Mouse (Mus musculus) left cerebral cortex, postnatal 36 days (tissue): ENCODE measurements around the gene Vps37d. TPM values are rescaled to one million over a fixed set of nuclear protein-coding genes. Genes with fewer than 3 reads are reported as not detected.
A peak's percentile ranks its signal among the peaks of the same experiment; 100 is the strongest.
"Not testable (repeated sequence)": the region's sequence is repeated elsewhere in the genome, so short reads cannot be mapped to it uniquely, and the experiment has no call there.

Experiments
- DNase-seq, 2 experiments: peaks; one replicate each; pipeline ENCODE4 v3.0.0; 2021 to 2022; ENCODE audit warnings: low spot score in 2 of 2, mixed read lengths in 1 of 2
- intact Hi-C: fragments of 180-260 bp; cut with DNase I; formaldehyde crosslinking; loops from one replicate; pipeline ENCODE4 v1.15.1; 2025
- total RNA-seq, 2 experiments: library from RNA; stranded (reverse); gene quantifications; 2 replicates each; pipeline ENCODE4 v1.2.3; 2021

Vps37d gene
- total RNA-seq, 2 experiments from 2014 or later, result 26.8 to 36.0 TPM

DNA sequence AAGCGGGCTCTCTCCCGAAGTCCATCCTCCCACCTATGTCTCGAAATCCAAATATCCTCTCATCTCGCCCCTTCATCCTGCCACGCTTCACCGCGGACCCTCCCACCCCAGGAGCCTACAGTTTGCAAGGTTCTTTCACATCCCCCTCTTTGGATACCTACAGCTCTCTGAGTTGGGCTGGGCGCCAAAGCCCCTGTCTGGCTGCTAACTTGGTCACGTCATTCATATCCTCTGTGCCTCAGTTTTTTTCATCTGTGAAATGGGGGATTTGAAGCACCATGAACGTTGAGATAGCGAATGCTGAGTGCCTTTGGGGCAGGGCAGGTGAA, 380 bp upstream of the Vps37d start:
- DNase-seq, result no peak
- intact Hi-C loops, result loop anchor here (5.0 kb wide), 2 partner anchors 61 to 114 kb away; no protein-coding TSS in a partner anchor

DNA sequence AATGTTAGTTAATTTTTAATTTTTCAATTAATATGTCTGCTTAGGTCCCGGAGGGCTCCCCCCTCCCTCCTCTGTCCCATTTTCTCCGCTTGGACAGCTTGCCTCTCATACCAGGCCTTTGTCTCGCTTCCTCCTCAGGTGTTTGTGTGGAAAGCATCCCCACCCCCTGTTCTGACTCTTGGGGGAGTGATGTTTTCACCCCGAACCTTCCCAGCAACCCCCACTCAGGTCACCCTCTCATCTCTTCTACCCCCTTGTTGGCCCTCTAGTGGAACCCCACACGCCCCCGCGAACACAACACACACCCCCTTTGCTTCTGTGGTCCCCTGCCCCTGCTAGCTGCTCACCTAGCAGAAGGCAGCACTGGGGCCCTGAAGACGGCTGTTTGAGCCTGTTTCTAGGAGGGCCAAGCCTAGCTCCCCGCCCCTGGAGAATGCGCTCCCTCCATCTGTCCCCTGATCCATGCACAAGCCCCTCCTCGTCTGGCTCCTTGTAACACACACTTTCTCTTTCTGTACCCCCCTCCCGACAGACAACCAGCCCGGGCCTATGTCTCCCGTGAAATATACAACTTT, 1.0 kb downstream of the Vps37d start:
- DNase-seq, result peak in 1 of 2 experiments; percentile 45
- intact Hi-C loops, result loop anchor here (5.0 kb wide), 2 partner anchors 60 to 115 kb away; no protein-coding TSS in a partner anchor

DNA sequence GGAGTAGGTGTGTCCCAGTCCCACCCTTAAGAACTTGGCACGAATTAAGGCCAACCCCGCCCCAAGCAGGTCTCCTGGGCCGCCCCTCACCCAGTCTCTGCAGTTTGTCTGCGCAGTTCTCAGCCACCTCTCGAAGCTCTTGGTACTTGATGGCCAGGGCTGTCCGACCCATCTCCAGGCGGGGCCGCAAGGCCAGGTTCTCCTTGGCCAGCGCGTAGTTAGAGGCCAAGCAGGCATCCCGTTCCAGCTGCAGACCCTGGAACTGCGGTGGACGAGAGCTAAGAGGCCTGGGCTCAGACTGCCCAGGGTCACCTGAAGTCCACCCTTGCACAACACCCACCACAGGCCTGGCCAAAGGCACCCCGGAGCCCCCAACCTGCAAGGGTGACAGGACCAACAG, 1.7 kb downstream of the Vps37d start:
- no peak for DNase-seq

DNA sequence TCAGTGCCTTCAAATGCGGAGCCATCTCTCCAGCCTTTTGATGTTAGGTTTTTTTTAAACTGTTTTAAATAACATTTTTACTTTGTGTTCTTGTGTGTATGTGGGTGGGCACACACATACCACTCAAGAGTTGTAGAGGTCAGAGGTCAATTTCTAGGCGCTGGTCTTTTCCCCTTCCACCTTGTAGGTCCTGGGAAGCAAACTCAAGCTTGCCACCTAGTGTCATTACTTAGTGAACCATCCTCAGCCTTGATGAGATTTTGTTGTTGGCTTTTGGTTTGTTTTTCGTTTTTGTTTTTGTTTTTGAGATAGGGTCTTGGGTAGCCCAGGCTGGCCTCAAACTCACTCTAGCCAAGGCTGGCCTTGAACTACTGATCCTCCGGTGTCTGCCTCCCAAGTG, 2.4 kb downstream of the Vps37d start:
- intact Hi-C loops, result loop anchor here (5.0 kb wide), 2 partner anchors 58 to 117 kb away; no protein-coding TSS in a partner anchor
- no peak for DNase-seq

More for the DNA sequence above, 1.7 kb downstream of the Vps37d start:
- intact Hi-C loops, result loop anchor here (5.0 kb wide), 2 partner anchors 59 to 116 kb away; no protein-coding TSS in a partner anchor

DNA sequence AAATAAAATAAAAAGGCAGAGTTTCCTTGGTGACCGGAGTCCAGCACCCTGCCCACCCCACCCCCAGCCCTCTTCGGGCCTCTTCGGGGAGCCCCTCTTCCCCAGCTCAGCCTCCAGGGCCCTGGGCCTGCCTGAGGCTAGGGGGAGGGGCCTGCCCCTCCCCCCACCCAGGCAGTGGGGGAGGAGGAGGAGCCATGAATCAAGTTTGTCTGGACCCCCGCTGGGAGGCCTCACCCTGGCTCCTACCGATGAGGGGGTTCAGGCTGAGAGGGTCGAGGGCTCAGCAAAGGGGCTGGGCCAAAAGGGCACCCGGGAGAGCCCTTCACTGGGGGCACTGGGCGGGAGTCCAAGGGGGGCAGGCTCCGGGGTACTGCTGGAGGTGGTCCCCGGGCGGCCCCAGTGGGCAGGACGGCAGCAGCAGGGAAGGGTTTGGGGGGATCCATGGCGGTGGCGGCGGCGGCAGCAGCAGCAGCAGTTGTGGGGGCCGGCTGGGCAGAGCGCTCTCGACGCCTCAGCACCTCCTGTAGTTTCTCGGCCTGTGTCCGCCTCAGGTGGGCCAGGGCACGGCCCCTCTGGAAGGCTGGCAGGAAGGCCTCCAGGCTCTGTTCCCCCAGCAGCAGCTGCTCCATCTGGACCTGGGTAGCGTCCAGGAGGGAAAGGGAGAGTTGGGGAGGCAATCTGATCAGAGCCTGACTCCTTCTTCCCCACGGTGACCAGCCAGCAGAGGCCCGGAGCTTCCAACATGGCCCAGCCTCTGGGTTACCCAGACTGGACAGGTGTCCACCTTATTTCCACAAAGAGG, 4.5 kb downstream of the Vps37d start:
- DNase-seq, result no peak
- intact Hi-C loops, result no loop called here

DNA sequence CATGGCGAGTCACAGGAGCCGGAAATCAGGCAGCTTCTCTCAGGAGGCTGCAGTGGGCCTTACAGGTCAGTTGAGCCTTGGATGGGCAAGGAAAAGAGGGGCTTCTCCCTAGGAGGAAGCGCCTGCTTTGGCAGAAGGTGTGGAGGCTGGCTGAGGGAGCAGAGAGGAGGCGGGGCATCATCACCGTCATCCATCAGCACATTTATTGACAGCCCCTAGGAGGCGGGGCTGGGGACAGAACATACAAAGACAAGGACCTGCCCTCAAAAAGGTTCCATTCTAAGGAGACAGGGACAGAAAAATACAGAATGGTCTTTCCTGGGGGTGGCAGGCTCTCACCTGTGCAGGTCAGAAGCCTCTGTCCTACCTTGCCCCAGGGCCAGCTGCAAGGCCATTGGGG, 5.3 kb downstream of the Vps37d start:
- no peak for DNase-seq
- intact Hi-C loops, result no loop called here

DNA sequence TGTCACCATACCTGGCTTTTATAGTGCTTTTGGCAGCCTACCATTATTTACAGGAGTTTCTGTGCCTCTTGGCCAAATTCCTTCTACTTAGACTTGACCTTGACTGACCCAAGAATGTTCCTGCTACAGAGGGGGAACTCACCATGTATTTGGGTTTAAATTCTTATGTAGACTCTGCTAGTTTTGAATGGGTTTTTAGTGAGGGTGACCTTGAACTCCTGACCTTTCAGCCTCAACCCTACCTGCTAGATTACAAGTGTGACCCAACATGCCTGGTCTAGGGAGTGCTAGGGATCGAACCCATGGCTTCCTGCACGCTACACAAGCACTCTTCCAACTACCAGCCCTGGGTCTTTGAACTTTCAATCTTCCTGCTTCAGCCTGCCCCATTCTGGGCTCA, 6.0 kb downstream of the Vps37d start:
- intact Hi-C loops, result no loop called here
- no peak for DNase-seq

DNA sequence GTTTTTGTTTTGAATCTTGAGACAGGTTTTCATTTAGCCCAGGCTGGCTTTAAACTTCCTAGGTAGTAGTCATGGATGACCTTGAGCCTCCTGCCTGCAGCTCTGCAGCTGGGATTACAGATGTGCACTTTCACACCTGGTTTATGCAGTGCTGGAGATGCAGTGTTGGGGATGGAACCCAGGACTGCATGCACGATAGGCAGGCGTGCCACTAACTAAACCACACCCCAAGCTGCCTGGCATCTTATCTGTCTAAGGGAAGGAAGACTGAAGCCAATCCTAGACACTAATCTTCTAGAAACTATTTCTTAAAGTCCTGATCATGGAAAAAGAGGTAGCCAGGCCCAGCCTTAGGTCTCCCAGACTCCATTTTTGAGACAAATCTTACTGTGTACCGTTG, 7.6 kb downstream of the Vps37d start:
- intact Hi-C loops, result no loop called here
- no peak for DNase-seq

DNA sequence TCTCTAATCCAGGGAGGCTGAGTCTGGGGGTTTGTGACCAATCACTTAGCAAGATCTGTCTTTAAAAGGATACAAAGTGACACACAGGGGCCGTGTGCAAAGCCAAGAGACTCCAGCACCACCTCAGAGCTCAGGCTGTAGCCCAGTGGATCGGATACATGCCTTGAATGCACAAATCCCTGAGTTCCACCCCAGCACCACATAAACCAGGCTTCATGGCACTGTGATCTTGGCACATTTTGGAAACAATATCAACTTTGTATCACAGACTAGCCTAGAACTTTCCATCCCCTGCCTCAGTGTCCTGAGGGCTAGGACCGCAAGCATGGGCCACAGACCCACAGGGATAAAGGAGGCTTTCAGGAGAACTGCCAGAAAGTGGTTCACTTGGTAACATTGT, 12.1 kb downstream of the Vps37d start:
- intact Hi-C loops, result no loop called here
- DNase-seq, result no peak

DNA sequence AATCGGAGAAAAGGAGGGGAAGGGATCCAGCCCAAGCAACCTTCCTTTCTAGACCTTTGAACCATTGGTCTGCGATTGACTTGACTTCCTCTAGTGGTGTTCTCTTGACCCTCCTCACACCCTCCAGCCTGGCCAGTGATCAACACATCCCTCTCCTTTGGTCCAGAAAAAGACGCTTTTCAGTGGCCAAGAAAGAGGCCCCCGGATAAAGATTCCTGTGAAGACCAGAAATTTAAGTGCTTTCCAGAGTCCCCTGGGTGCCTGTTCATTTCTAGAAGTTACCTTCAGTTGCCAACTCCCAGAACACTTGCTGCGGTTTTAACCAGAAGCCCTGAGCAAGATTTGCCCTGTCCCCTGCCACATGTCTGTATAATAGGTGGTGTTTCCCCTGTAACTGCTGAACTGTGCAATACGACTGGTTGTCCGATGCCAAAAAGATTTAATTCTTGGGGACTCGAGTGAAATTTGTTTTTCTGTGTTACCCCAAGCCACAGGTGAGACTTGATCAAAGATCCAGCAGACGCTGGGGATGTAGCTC, 13.1 kb downstream of the Vps37d start, which contains the start of gene Bud23:
TSS of gene Bud23 (minus strand) at position 51 of the 538 bp plus-strand sequence.
- intact Hi-C loops, DNase-seq: not testable (repeated sequence)

DNA sequence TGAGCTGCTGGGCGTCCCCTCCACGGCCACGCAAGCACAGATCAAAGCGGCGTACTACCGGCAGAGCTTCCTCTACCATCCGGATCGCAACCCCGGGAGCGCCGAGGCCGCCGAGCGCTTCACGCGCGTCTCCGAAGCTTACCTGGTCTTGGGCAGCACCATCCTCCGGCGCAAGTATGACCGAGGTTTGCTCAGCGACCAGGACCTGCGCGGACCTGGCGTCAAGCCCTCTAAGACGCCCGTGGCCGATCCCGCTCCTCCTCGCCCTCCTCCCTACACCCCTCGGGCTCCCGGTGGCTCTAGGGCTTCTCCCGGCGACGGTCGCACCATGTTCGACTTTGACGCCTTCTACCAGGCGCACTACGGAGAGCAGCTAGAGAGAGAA, 13.7 kb downstream of the Vps37d start:
- intact Hi-C loops, result no loop called here
- DNase-seq, result no peak

DNA sequence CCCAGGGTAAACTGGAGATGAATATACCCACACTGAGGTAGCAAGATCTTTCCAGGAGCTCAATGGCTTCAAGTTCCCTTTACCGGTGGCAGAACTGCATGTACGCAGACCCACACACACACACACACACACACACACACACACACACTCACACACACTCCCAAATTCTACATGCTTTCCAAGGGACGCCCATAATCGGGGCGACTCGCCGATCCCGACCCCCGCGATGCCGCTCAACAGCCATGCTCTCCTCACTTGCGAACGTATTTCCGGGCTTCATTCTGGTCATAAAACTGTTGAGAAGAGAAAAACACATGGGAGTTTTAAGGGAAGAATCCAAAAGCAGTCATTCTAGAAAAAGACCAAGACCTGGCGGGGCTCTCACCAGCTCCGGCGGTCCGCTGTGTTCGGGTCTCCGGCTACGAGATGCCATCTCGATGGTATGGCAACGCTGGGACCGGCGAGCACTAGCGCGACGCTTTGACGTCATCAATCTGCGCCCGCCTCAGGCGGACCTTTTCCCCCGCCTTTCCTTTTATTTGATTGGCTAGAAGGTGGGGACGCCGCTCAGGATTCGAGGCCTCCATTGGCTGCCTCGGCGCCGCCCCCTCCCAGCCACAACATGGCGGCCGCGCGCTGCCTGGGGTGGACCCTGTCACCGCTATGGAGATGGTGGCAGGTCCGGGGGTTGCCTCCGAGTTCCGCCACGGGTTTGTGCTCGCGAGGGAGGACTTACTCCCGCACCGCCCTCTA, 14.3 kb downstream of the Vps37d start, which contains the start of gene Dnajc30:
TSS of gene Dnajc30 (plus strand) at position 574 of the 753 bp plus-strand sequence.
- peak; percentile 97 to 98 for DNase-seq
- intact Hi-C loops, result no loop called here

DNA sequence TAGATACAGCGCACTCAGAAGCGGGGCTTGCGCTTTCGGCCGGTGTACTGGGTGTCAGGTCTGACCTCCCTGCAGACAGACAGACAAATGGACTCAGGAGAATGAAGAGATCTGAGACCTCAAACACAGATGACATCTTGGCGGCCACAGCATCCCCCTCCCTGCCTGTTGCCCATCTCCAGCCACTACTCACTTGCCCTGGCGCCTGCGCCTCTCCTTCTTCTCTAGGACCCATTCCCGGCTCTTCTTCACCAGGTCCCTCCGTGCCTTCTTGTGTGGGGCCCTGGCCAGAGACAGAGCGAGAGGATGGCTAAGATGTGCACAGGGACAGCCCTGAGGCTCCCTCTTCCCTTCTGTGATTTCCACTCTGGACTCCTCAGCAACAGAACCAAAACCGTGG, 24.7 kb downstream of the Vps37d start:
- DNase-seq, result no peak
- intact Hi-C loops, result loop anchor here (5.0 kb wide), 1 partner anchor 36 kb away; no protein-coding TSS in a partner anchor

DNA sequence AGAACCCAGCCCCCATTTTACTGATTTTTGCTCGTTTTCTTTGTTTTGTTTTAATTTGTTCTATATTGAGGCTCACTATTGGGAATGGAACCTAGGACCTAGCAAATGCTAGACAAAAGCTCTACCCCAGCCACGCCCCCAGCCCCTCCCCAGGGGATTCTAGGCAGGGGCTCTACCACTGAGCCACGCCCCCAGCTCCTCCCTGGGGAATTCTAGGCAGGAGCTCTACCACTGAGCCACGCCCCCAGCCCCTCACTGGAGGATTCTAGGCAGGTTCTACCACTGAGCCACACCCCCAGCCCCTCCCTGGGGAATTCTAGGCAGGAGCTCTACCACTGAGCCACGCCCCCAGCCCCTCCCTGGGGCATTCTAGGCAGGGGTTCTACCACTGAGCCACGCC, 28.8 kb downstream of the Vps37d start:
- intact Hi-C loops, DNase-seq: not testable (repeated sequence)

DNA sequence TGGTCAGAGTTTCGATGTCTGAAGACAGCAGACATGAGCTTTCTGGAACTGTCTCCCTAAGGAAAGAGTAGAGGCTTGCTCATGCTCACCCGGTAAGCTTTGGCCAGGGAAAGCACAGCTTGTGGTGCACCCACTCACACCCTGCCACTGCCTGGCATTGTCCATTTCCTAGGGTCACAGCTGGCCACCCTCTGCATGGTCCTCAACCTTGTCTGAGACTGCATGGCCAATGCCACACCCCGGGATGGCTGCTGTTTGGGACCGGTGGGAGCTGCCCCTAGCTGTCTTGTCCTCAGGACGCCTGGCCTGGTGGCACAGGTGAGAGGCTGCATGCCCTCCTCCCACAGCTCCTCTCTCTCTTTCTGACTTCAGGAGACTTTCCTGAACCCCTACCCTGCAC, 29.5 kb downstream of the Vps37d start:
- intact Hi-C loops, result no loop called here
- DNase-seq, result no peak

DNA sequence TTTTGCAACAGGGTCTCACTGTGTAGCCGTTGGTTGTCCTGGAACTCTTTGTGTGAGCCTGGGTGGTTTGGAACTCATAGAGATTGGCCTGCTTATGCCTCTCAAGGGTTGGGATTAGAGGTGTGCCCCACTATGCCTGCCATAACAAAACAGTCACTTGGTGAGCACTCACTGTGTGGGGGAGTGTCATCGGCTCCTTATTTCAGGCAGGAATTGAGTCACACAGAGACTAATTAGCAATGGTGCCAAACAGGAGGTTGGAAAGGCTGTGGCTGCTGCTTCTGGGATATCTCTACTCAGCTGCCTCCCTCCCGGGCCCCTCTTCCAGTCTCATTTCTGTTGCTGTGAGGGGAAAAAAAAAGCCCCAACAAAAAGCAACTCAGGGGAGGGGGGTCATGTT, 33.5 kb downstream of the Vps37d start:
- intact Hi-C loops, result no loop called here
- DNase-seq, result no peak

DNA sequence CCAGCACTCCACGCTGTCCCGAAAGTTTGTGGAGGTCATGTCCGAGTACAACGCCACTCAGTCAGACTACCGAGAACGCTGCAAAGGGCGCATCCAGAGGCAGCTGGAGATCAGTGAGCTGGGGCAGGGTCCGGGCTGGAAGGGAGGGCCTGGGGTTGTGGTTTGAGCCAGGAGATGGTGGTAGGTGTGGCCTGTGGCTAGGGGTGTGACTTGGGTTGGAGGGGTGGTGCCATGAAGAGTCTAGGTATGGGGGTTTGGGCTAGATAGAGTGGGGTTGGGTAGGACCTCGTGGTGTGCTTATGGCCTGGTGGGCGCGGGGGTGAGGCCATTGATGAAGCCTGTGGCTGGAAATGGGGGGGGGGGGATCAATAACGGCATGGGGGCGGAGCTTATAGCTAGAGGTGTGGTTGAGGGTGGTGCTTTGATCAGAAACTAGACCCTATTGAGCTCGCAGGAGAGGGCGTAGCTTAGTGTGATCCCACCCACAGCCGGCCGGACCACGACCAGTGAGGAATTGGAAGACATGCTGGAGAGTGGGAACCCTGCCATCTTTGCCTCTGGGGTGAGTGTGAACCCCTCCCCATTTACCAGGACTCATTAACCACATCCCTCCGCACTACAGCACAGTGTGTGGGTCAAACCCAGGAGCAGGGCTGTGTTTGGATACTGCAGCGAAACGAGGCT, 35.8 kb downstream of the Vps37d start:
- intact Hi-C loops, result no loop called here
- no peak for DNase-seq

DNA sequence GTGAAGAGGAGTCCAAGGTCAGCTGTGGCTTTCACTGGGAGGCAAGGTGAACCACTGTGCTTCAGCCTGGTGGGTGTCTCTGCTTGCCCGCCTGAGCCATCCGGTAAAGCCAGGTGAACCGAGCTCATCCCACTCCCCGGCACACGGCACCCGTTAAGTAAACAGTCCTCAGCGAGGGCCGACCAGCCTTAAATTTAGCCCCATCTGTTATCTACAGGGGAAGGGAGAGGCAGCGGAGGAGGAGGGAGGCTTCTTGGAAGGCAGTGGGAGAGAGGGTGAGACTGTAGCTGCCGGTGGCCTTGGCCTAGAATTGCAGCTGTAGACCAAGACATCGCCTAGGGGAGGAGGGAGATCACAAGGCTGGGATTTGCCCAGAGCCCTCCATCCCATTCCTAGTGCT, 37.3 kb downstream of the Vps37d start:
- DNase-seq, result peak in 1 of 2 experiments; percentile 65
- intact Hi-C loops, result no loop called here

DNA sequence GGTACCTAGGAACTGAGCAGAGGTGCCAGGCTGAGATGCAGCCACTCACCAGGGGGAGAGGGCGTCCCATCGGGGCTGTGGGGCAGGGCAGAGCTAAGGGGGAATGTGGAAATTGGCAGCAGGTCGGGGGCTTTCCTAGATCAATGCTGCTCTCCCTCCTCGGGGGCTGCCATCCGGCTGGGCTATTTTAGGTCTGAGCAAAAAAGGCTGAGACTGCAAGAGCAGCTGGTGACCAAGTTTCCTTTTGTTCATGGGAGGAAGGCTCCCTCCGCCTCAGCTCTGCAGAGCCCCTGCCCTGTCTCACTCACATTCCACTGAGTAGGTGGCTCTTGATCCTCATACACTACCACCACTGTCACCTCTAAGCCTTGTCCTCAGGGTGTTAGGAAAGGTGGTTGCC, 38.0 kb downstream of the Vps37d start:
- DNase-seq, result peak in 1 of 2 experiments; percentile 64
- intact Hi-C loops, result no loop called here
